Mouse (Mus musculus): ENCODE results near the gene Tspan32. TPM values are rescaled to one million over a fixed set of nuclear protein-coding genes. Genes with fewer than 3 reads are reported as not detected.

Gene Tspan32
- polyA plus RNA-seq, 1 experiment from 2014 or later, result 6.8 TPM

GRCm38 (mm10) chr7:143042089-143042488 lies 37.2 kb downstream of the Tspan32 start:
- DNase-seq (ENCODE audit: extremely low spot score, low spot score), result no peak
- peaks cover 11% of the 10 kb centered on the region; the same call in 1 of the 2 replicates for H3K4me1 ChIP-seq
- no peaks in the 10 kb centered on the region for H3K27me3 ChIP-seq (ENCODE audit: poor library complexity, severe bottlenecking)
- H3K4me3 ChIP-seq, result no peak overlapping the region
- H3K9me3 ChIP-seq, result no peaks in the 10 kb centered on the region
- WGBS, result 86% methylated on average over 3 of the region's 3 CpGs
- peak overlapping the region; percentile 48; the same call in 1 of the 2 replicates for H3K27ac ChIP-seq
- no peaks in the 10 kb centered on the region for H3K36me3 ChIP-seq (replicated peaks)

GRCm38 (mm10) chr7:143042897-143043300 lies 38.1 kb downstream of the Tspan32 start:
- Histone ChIP-seq H3K4me1 (peaks cover 11% of the 10 kb centered on the region; the same call in 1 of the 2 replicates), H3K27me3 (ENCODE audit: poor library complexity, severe bottlenecking) (no peaks in the 10 kb centered on the region), H3K9me3 (no peaks in the 10 kb centered on the region), H3K27ac (0 out of 2 replicates have a peak overlapping the region, but pooled peaks have one; percentile 30), H3K4me3 (no peak overlapping the region), H3K36me3 (replicated peaks) (no peaks in the 10 kb centered on the region)
- 87% methylated on average over 3 of the region's 3 CpGs for WGBS
- DNase-seq (ENCODE audit: extremely low spot score, low spot score), result no peak

DNA sequence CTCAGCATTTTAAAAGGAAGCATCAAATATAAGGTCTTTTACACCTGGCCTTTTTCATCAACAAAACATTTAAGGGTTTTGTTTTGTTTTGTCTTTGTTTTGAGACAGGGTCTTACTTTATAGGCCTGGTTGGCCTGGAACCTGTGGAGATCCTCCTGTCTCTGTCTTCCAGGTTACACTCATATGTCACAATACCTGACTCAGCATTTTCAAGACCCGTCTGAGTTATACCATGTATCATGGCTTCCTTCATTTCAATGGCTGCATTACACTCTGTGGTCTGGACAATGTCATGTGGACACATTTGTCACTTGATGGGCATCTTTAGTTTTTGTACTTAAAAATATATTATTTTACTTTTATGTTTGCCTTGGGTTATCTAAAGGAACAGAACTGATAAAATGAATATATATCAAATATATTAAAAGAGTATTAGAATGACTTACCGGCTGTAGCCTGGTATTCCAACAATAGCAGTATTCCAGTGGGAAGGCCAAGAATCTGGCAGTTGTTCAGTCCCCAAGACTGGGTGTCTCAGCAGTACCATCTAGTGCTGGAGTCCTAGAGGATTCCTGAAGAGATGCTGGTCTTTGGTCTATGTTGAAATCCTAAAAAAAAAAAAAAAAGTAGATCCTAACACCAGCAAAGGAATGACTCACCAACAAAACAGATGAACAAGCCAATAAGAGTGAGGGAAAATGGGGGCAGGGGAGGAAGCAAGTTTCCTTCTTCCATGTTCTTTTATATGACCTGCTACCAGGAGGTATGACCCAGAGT lies 39.4 kb downstream of the Tspan32 start:
- H3K4me1 ChIP-seq, result peaks cover 11% of the 10 kb centered on the region; the same call in 1 of the 2 replicates
- H3K27me3 ChIP-seq (ENCODE audit: poor library complexity, severe bottlenecking), result no peaks in the 10 kb centered on the region
- no peaks in the 10 kb centered on the region for H3K9me3 ChIP-seq
- DNase-seq (ENCODE audit: extremely low spot score, low spot score), result no peak
- no peak overlapping the region for H3K4me3 ChIP-seq
- H3K27ac ChIP-seq, result no peak overlapping the region
- 93% methylated on average over 2 of the region's 2 CpGs for WGBS
- no peaks in the 10 kb centered on the region for H3K36me3 ChIP-seq (replicated peaks)

- Histone ChIP-seq H3K36me3 (replicated peaks) (no peaks in the 10 kb centered on the region), H3K27ac (no peak overlapping the region), H3K4me1 (peaks cover 11% of the 10 kb centered on the region; the same call in 1 of the 2 replicates), H3K4me3 (no peak overlapping the region), H3K9me3 (no peaks in the 10 kb centered on the region), H3K27me3 (ENCODE audit: poor library complexity, severe bottlenecking) (no peaks in the 10 kb centered on the region)
- DNase-seq (ENCODE audit: extremely low spot score, low spot score), result no peak
Measured at GRCm38 (mm10) chr7:143044826-143045206, 40.0 kb downstream of the Tspan32 start.

DNA sequence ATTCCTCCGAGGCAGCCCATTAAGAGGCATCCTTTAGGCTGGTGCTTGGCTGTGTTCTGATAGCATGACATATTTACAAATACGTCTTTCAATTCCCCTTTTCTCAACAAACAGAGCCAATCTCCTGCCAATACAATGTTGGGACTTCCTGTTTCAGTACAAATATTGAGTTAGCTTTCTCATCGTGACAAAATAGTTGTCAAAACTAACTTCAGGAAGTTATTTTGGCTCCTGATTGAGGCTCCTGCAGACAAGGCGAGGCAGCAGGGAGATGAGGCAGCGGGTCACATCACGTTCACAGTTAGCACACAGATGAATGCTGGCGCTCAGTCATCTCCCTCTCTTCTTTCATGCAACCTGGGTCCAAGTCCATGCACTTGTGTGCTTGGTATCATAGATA lies 41.5 kb downstream of the Tspan32 start:
- Histone ChIP-seq H3K4me3 (no peak overlapping the region), H3K27ac (no peak overlapping the region), H3K36me3 (replicated peaks) (no peaks in the 10 kb centered on the region), H3K4me1 (peaks cover 11% of the 10 kb centered on the region; the same call in 1 of the 2 replicates), H3K9me3 (no peaks in the 10 kb centered on the region), H3K27me3 (ENCODE audit: poor library complexity, severe bottlenecking) (no peaks in the 10 kb centered on the region)
- WGBS, result 84% methylated on average over 7 of the region's 7 CpGs
- no peak for DNase-seq (ENCODE audit: extremely low spot score, low spot score)

DNA sequence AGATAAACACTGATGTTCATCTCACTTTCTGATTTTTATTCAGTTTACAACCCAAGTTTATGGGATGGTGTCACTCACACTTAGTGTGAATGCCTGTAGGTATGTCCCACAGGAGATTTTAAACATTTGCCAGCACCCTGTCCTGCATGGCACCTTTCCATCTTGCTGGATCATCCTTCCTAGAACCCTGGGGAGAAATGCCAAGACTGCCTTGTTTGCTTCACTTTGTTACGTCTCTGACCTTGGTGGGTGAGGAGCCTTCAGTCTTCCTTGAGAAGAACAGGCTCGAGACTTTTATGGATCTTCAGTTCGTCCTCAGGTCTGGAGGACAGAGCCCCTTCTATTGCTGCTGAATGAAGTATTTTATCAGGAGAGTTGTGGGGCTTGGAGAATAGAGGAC lies 44.5 kb downstream of the Tspan32 start:
- Histone ChIP-seq H3K4me3 (no peak overlapping the region), H3K4me1 (peaks cover 20% of the 10 kb centered on the region), H3K27ac (no peak overlapping the region), H3K9me3 (no peaks in the 10 kb centered on the region), H3K27me3 (ENCODE audit: poor library complexity, severe bottlenecking) (no peaks in the 10 kb centered on the region), H3K36me3 (replicated peaks) (no peaks in the 10 kb centered on the region)
- WGBS, result 74% methylated on average over 3 of the region's 3 CpGs
- no peak for DNase-seq (ENCODE audit: extremely low spot score, low spot score)

DNA sequence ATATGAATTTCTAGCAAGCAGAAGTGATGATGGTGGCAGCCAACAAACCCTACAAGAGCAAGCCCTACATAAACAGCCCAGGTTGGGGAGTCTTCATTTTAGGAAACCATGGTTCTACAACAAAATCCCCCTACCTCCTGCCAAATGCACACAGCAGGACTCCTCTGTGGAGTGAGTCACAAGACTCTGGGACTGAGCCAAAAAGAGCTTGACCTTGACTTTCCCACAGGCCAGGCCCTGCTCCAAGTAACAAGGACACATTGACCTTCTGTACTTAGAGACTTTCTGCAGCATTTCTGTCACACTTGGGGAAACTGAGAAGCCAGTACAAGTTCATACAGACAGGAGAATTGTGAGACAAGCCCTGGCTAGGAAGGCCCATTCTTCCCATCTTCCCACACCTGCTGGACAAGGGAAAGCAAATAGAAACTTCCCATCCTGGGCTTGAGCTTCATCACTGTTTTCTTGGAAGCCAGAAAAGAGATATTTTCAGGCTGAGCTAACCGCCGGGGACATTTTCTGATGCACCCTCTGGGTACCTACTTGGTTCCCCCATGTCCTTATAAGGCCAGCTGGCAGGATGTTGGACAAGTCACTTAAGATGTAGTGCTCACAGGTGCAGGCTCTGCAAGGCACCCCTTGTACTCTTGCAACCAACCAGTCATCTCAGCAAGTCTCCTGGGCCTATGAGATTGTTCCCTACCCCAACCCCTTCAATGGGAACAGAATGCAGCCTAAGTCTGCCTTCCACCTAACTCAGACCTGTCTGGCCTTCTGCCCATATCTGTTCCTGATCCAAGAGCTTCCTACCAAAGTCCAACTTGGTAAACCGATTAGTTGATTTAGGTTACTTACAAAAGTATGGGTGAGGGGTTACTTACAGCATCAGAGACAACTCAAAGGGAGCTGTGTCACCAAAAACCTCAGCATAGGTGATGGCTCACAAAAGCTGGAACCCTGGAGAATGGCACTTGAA lies 45.3 kb downstream of the Tspan32 start:
- WGBS, result 97% methylated on average over 3 of the region's 3 CpGs
- H3K9me3 ChIP-seq, result no peaks in the 10 kb centered on the region
- DNase-seq (ENCODE audit: extremely low spot score, low spot score), result no peak
- peaks cover 28% of the 10 kb centered on the region for H3K4me1 ChIP-seq
- H3K27me3 ChIP-seq (ENCODE audit: poor library complexity, severe bottlenecking), result no peaks in the 10 kb centered on the region
- peaks cover 5% of the 10 kb centered on the region for H3K36me3 ChIP-seq (replicated peaks)
- no peak overlapping the region for H3K27ac ChIP-seq
- H3K4me3 ChIP-seq, result no peak overlapping the region

GRCm38 (mm10) chr7:143051316-143051715 lies 46.5 kb downstream of the Tspan32 start:
- WGBS, result 71% methylated on average over 2 of the region's 2 CpGs
- no peaks in the 10 kb centered on the region for H3K9me3 ChIP-seq
- peaks cover 16% of the 10 kb centered on the region for H3K36me3 ChIP-seq (replicated peaks)
- H3K4me1 ChIP-seq, result peaks cover 40% of the 10 kb centered on the region
- no peak overlapping the region for H3K4me3 ChIP-seq
- no peaks in the 10 kb centered on the region for H3K27me3 ChIP-seq (ENCODE audit: poor library complexity, severe bottlenecking)
- no peak overlapping the region for H3K27ac ChIP-seq
- no peak for DNase-seq (ENCODE audit: extremely low spot score, low spot score)

DNA sequence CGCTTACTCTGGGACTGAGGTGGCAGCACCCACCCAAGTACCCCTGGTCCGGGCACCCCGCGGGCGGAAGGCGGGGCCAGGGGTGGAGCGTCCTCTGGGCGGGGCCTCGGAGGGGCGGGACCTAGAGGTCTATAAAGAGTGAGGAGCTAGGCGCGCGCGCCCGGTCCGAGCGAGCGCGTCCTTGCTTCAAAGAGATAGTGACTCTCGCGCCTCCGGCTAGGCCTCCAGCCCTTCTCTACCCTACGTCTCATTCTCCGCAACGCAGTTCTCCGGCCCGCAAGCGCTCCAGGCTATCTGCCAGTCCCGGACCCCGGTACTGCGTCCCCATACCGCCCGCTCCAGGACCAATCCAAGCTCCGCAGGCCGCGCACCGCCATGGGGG lies 47.8 kb downstream of the Tspan32 start, which contains the start of gene Cd81:
Cd81 (plus strand) TSS at position 114 of the 382 bp plus-strand sequence.
- under 1% methylated on average over 37 of the region's 37 CpGs for WGBS
- Histone ChIP-seq H3K27ac (peak within 1 kb of the TSS; percentile 95), H3K36me3 (replicated peaks) (peaks cover 28% of the 10 kb centered on the region), H3K9me3 (no peaks in the 10 kb centered on the region), H3K27me3 (ENCODE audit: poor library complexity, severe bottlenecking) (no peaks in the 10 kb centered on the region), H3K4me3 (peak within 1 kb of the TSS; percentile 92), H3K4me1 (peaks cover 51% of the 10 kb centered on the region)
- DNase-seq (ENCODE audit: extremely low spot score, low spot score), result peak; percentile 83

- Histone ChIP-seq H3K9me3 (no peaks in the 10 kb centered on the region), H3K36me3 (replicated peaks) (peaks cover 34% of the 10 kb centered on the region), H3K4me1 (peaks cover 51% of the 10 kb centered on the region), H3K4me3 (peak overlapping the region; percentile 92), H3K27me3 (ENCODE audit: poor library complexity, severe bottlenecking) (no peaks in the 10 kb centered on the region), H3K27ac (peak overlapping the region; percentile 95)
- WGBS, result under 1% methylated on average over 46 of the region's 46 CpGs
- peak; percentile 68 for DNase-seq (ENCODE audit: extremely low spot score, low spot score)
Measured at GRCm38 (mm10) chr7:143053008-143053899, 48.4 kb downstream of the Tspan32 start.

GRCm38 (mm10) chr7:143053961-143054611 lies 49.2 kb downstream of the Tspan32 start:
- Histone ChIP-seq H3K27me3 (ENCODE audit: poor library complexity, severe bottlenecking) (no peaks in the 10 kb centered on the region), H3K4me1 (peaks cover 57% of the 10 kb centered on the region), H3K36me3 (replicated peaks) (peaks cover 43% of the 10 kb centered on the region), H3K4me3 (peak overlapping the region; percentile 92), H3K9me3 (no peaks in the 10 kb centered on the region), H3K27ac (peak overlapping the region; percentile 95)
- DNase-seq (ENCODE audit: extremely low spot score, low spot score), result no peak
- WGBS, result 76% methylated on average over 11 of the region's 11 CpGs

All from forebrain, embryonic 10.5 days (tissue).